Mouse (Mus musculus): ENCODE data around the gene Mfap5. TPM values are rescaled to one million over a fixed set of nuclear protein-coding genes. Genes with fewer than 3 reads are reported as not detected.
A peak's percentile ranks its signal among the peaks of the same experiment; 100 is the strongest.
"Not testable (repeated sequence)": the region's sequence is repeated elsewhere in the genome, so short reads cannot be mapped to it uniquely, and the experiment has no call there.

Mfap5 gene
- total and polyA plus RNA-seq, 2 experiments: 0.18 TPM; not detected in 1

DNA sequence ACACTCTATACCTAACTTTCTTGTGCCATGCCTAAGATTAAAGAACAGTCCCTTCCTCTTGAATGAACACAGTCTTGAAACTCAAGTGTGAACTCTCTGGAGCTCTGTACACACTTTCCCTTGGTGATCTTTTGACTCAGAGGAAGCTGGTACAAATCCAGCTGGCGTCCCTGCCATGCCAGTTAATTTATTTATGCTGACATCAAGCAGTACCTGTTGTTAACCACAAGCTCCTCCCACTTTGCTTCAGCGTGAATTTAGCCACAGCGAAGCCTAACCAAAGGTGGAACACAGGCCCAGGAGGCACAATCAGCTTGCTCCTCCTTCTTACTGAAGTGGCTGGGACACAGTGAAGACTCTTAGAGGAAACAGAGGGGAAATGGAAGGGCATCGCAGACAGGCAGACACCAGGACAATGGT, 27.2 kb downstream of the Mfap5 start:
- H3K4me3 ChIP-seq (ENCODE audit: insufficient read depth, low read depth, low read length): no peak overlapping the region
- H3K79me2 ChIP-seq (ENCODE audit: control insufficient read depth, insufficient read depth, low read length): no peaks in the 10 kb centered on the region
- H3K9ac ChIP-seq (ENCODE audit: low read depth, low read length): no peak overlapping the region
- 13% methylated on average over 4 of the region's 4 CpGs for WGBS
- DNase-seq (ENCODE audit: extremely low read depth, low read depth, low spot score): peak; percentile 62
- H3K27me3 ChIP-seq (ENCODE audit: control insufficient read depth, insufficient read depth, low read length): no peaks in the 10 kb centered on the region; the same call in 1 of the 2 replicates
- H3K36me3 ChIP-seq (ENCODE audit: control insufficient read depth, insufficient read depth, low read length): no peaks in the 10 kb centered on the region
- TF ChIP-seq POLR2A (IDR thresholded peaks at IDR 0.05; ENCODE audit: extremely low read depth, insufficient read depth, low read length): no peak
- TF ChIP-seq CTCF (IDR thresholded peaks at IDR 0.05; ENCODE audit: low read depth, low read length): no peak
- H3K4me1 ChIP-seq (ENCODE audit: control insufficient read depth, insufficient read depth, low read length): peaks cover 2% of the 10 kb centered on the region
- H3K27ac ChIP-seq (replicated peaks; ENCODE audit: insufficient read depth, low read depth, low read length): no peak overlapping the region

DNA sequence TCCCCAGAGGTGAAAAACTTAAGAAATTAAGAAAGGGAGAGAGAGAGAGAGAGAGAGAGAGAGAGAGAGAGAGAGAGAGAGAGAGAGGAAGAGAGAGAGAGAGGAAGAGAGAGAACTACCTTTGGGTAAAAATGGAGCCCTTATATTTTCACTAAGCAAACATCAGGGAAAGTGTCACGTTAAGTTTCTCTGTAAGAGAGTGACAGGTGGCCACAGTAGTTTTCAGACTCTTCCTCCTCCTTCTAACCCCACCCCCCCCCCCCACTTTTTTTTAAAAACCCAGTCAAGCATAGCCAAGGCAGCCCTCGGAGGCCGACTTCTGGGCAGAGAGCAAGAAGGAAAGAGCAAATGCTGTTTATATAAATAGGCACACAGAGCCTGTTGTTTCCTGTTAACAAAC, 28.4 kb downstream of the Mfap5 start:
- WGBS: 56% methylated on average over 3 of the region's 3 CpGs
- Histone ChIP-seq H3K36me3 (ENCODE audit: control insufficient read depth, insufficient read depth, low read length) (no peaks in the 10 kb centered on the region), H3K4me1 (ENCODE audit: control insufficient read depth, insufficient read depth, low read length) (peaks cover 2% of the 10 kb centered on the region), H3K27ac (replicated peaks; ENCODE audit: insufficient read depth, low read depth, low read length) (no peak overlapping the region), H3K27me3 (ENCODE audit: control insufficient read depth, insufficient read depth, low read length) (no peaks in the 10 kb centered on the region; the same call in 1 of the 2 replicates), H3K4me3 (ENCODE audit: insufficient read depth, low read depth, low read length) (no peak overlapping the region), H3K9ac (ENCODE audit: low read depth, low read length) (no peak overlapping the region), H3K79me2 (ENCODE audit: control insufficient read depth, insufficient read depth, low read length) (no peaks in the 10 kb centered on the region)
- no peak for DNase-seq (ENCODE audit: extremely low read depth, low read depth, low spot score)
- no peak for TF ChIP-seq CTCF (IDR thresholded peaks at IDR 0.05; ENCODE audit: low read depth, low read length)
- TF ChIP-seq POLR2A (IDR thresholded peaks at IDR 0.05; ENCODE audit: extremely low read depth, insufficient read depth, low read length): no peak

DNA sequence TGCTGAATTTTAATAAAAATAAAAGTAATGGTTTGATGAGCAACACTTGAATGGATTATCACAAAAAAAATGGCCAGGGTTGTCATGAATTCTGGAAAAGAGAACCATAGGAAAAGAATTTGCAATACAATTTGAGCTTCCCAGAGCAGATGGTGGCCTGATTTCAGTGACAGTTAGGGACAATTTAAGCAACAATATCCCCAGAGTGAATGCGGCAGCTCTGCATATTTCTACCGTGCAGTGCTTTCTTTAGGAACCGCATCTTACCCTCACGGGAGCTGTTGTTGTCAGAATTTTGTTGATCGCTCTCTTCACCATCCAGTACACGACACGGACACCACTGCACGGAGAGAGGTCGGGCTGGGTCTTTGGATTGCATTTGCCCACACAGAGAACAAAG, 33.9 kb downstream of the Mfap5 start:
- Histone ChIP-seq H3K36me3 (ENCODE audit: control insufficient read depth, insufficient read depth, low read length) (no peaks in the 10 kb centered on the region), H3K4me1 (ENCODE audit: control insufficient read depth, insufficient read depth, low read length) (no peaks in the 10 kb centered on the region), H3K27me3 (ENCODE audit: control insufficient read depth, insufficient read depth, low read length) (no peaks in the 10 kb centered on the region), H3K79me2 (ENCODE audit: control insufficient read depth, insufficient read depth, low read length) (no peaks in the 10 kb centered on the region), H3K4me3 (ENCODE audit: insufficient read depth, low read depth, low read length) (no peak overlapping the region), H3K9ac (ENCODE audit: low read depth, low read length) (no peak overlapping the region), H3K27ac (replicated peaks; ENCODE audit: insufficient read depth, low read depth, low read length) (no peak overlapping the region)
- WGBS: 88% methylated on average over 9 of the region's 9 CpGs
- DNase-seq (ENCODE audit: extremely low read depth, low read depth, low spot score): no peak
- TF ChIP-seq CTCF (IDR thresholded peaks at IDR 0.05; ENCODE audit: low read depth, low read length) (no peak), POLR2A (IDR thresholded peaks at IDR 0.05; ENCODE audit: extremely low read depth, insufficient read depth, low read length) (no peak)

DNA sequence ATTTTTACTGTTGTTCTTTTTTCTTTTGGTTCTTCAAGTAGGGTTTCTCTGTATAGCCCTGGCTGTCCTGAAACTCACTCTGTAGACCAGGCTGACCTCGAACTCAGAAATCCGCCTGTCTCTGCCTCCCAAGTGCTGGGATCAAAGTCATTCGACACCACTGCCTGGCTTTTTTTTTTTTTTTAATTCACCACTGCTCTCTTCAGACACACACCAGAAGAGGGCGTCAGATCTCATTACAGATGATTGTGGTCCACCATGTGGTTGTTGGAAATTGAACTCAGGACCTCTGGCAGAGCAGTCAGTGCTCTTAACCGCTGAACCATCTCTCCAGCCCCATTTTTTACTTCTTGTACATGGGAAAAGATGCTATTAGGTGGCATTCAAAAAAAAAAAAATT, 36.8 kb downstream of the Mfap5 start:
- WGBS: 77% methylated on average over 5 of the region's 5 CpGs
- H3K4me1 ChIP-seq (ENCODE audit: control insufficient read depth, insufficient read depth, low read length); DNase-seq (ENCODE audit: extremely low read depth, low read depth, low spot score); H3K9ac ChIP-seq (ENCODE audit: low read depth, low read length); H3K36me3 ChIP-seq (ENCODE audit: control insufficient read depth, insufficient read depth, low read length); H3K4me3 ChIP-seq (ENCODE audit: insufficient read depth, low read depth, low read length); H3K27me3 ChIP-seq (ENCODE audit: control insufficient read depth, insufficient read depth, low read length); H3K79me2 ChIP-seq (ENCODE audit: control insufficient read depth, insufficient read depth, low read length); H3K27ac ChIP-seq (replicated peaks; ENCODE audit: insufficient read depth, low read depth, low read length): not testable (repeated sequence)

DNA sequence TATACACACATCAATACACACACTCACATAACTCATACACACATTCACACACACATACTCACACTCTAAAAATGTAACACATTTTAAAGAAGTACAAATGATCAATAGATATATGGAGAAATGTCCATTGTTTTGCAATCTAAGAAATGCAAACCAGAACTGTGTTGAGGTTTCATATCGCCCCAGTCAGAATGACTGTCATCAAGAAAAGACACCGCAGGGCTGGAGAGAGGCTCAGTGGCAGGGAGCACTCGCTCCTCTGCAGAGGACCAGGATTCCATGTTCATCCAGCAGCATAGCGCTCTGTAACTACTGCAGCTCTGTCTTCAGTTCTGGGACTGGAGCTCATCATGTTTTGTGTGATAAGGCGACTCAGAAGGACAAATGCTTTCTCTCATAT, 37.9 kb downstream of the Mfap5 start:
- H3K36me3 ChIP-seq (ENCODE audit: control insufficient read depth, insufficient read depth, low read length): no peaks in the 10 kb centered on the region
- TF ChIP-seq POLR2A (IDR thresholded peaks at IDR 0.05; ENCODE audit: extremely low read depth, insufficient read depth, low read length) (no peak), CTCF (IDR thresholded peaks at IDR 0.05; ENCODE audit: low read depth, low read length) (no peak)
- H3K4me3 ChIP-seq (ENCODE audit: insufficient read depth, low read depth, low read length): no peak overlapping the region
- H3K27ac ChIP-seq (replicated peaks; ENCODE audit: insufficient read depth, low read depth, low read length): no peak overlapping the region
- no peaks in the 10 kb centered on the region for H3K4me1 ChIP-seq (ENCODE audit: control insufficient read depth, insufficient read depth, low read length)
- 86% methylated on average over 5 of the region's 5 CpGs for WGBS
- DNase-seq (ENCODE audit: extremely low read depth, low read depth, low spot score): no peak
- H3K9ac ChIP-seq (ENCODE audit: low read depth, low read length): no peak overlapping the region
- no peaks in the 10 kb centered on the region for H3K79me2 ChIP-seq (ENCODE audit: control insufficient read depth, insufficient read depth, low read length)
- H3K27me3 ChIP-seq (ENCODE audit: control insufficient read depth, insufficient read depth, low read length): no peaks in the 10 kb centered on the region

DNA sequence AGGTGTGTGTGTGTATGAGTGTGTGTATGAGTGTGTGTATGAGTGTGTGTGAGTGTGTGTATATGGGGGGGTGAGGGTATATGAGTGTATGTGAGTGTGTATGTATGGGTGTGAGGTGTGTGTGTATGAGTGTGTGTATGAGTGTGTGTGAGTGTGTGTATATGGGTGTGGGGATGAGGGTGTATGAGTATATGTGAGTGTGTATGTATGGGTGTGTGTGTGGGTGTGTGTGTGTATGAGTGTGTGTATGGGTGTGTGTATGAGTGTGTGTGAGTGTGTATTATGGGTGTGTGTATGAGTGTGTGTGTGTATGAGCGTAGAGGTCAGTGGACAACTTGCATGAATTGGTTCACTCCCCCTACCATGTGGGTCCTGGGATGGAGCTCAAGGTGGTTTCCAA, 39.0 kb downstream of the Mfap5 start:
- no peak for DNase-seq (ENCODE audit: extremely low read depth, low read depth, low spot score)
- H3K36me3 ChIP-seq (ENCODE audit: control insufficient read depth, insufficient read depth, low read length): no peaks in the 10 kb centered on the region
- H3K4me3 ChIP-seq (ENCODE audit: insufficient read depth, low read depth, low read length): no peak overlapping the region
- no peaks in the 10 kb centered on the region for H3K79me2 ChIP-seq (ENCODE audit: control insufficient read depth, insufficient read depth, low read length)
- no peak overlapping the region for H3K9ac ChIP-seq (ENCODE audit: low read depth, low read length)
- H3K4me1 ChIP-seq (ENCODE audit: control insufficient read depth, insufficient read depth, low read length): no peaks in the 10 kb centered on the region
- H3K27ac ChIP-seq (replicated peaks; ENCODE audit: insufficient read depth, low read depth, low read length): no peak overlapping the region
- WGBS: 93% methylated on average over 1 of the region's 1 CpGs
- no peak for TF ChIP-seq CTCF (IDR thresholded peaks at IDR 0.05; ENCODE audit: low read depth, low read length)
- no peak for TF ChIP-seq POLR2A (IDR thresholded peaks at IDR 0.05; ENCODE audit: extremely low read depth, insufficient read depth, low read length)
- H3K27me3 ChIP-seq (ENCODE audit: control insufficient read depth, insufficient read depth, low read length): no peaks in the 10 kb centered on the region

Data from liver, adult 2 months (tissue).